Mouse (Mus musculus) urinary bladder, adult 2 months (tissue): Measurements from ENCODE around the gene AB124611. TPM values are rescaled to one million over a fixed set of nuclear protein-coding genes. Genes with fewer than 3 reads are reported as not detected.
"Not testable (repeated sequence)": the region's sequence is repeated elsewhere in the genome, so short reads cannot be mapped to it uniquely, and the experiment has no call there.

Experiments
- DNase-seq: peaks from one replicate; pipeline ENCODE4 v3.0.0; 2022; ENCODE audit warnings: low spot score
- polyA plus RNA-seq: library from polyadenylated mRNA; depleted of rRNA; stranded (reverse); fragments of >200 nt; gene quantifications from 2 replicates; pipeline ENCODE4 v1.2.3, GENCODE M21; 2012

The AB124611 gene
- polyA plus RNA-seq, 1 experiment = 5.7 TPM

- DNase-seq = no peak
Measured at GRCm38 (mm10) chr9:21525142-21525936, 637 bp upstream of the AB124611 start.

DNA sequence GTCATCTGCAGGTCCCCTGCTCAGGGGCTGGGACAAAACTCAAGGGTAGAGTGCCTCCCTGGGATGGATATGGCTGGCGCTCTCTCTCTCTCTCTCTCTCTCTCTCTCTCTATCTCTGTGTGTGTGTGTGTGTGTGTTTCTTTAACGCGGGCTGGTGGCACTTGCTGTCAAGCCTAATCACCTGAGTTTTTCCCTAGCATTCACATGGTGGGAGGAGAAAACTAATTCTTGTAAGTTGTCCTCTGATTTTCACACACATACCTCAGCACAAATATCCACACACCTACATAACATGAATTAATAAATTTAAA, 613 bp downstream of the AB124611 start:
- no peak for DNase-seq

DNA sequence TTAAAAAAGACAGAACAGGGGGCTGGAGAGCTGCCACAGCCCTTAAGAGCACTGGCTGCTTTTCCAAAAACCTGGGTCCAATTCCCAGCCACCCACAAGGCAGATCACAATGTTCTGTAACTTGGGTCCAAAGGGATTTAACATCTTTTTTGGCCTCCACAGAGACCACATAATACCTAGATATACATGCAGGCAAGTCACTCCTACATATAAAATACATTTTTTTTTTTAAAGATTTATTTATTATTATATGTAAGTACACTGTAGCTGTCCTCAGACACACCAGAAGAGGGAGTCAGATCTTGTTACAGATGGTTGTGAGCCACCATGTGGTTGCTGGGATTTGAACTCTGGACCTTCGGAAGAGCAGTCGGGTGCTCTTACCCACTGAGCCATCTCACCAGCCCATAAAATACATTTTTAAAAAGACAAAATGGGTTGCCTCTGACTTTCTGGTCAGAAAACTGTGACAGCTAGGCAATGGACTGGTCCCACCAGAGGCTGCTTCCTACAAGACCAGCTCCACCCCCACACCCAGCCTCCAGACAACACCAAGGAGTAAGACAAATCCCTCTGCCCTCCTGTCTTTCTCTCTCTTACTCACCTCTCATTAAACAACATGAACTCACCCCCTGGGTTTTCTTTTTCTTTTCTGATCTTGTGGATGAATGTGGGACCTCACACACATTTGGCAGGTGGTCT, 1.3 kb downstream of the AB124611 start:
- DNase-seq = no peak

DNA sequence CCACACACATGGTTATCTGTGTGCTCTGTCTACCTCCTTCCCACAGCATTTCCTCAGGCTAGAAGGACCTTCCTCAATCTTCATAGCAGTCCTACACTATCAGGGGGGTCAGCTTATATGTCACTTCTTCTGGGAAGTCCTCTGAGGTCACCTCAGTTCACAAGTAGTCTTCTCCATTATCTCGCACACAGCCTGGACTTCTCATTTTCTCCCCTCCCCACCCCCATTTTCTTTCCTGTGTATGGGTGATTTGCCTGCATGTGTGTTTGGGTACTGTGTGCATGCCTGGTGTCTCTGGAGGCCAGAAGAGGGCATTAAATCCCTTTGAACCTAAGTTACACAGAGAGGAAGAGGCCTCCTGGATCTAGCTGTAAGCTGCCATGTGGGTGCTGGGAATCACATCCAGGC, 1.9 kb downstream of the AB124611 start:
- DNase-seq = no peak

- DNase-seq = no peak
Measured at GRCm38 (mm10) chr9:21536501-21536900, 10.5 kb downstream of the AB124611 start.

GRCm38 (mm10) chr9:21537009-21537408, 11.0 kb downstream of the AB124611 start:
- no peak for DNase-seq

GRCm38 (mm10) chr9:21539981-21540753, 14.2 kb downstream of the AB124611 start:
- DNase-seq = no peak

GRCm38 (mm10) chr9:21542001-21542400, 16.0 kb downstream of the AB124611 start:
- DNase-seq = not testable (repeated sequence)

- no peak for DNase-seq
Measured at GRCm38 (mm10) chr9:21545351-21545915, 19.5 kb downstream of the AB124611 start.

- DNase-seq = peak; percentile 93
Measured at GRCm38 (mm10) chr9:21545916-21546788, 20.2 kb downstream of the AB124611 start.

DNA sequence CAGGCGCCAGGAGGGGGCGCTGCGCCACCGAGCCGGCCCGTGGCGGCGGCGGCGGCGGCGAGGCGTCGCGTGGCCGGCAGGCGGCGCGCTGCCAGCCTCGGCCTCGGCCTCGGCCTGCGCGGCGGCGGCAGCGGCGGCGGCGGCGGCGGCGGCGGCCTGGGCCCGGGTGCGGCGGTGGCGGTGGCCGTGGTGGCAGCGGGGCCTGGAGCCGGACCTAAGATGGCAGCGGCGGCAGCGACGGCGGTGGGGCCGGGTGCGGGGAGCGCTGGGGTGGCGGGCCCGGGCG, 20.8 kb downstream of the AB124611 start, which contains the start of gene Carm1:
Gene Carm1, plus strand, starts transcription at position 106 of the 286 bp plus-strand sequence.
- peak; percentile 72 for DNase-seq

DNA sequence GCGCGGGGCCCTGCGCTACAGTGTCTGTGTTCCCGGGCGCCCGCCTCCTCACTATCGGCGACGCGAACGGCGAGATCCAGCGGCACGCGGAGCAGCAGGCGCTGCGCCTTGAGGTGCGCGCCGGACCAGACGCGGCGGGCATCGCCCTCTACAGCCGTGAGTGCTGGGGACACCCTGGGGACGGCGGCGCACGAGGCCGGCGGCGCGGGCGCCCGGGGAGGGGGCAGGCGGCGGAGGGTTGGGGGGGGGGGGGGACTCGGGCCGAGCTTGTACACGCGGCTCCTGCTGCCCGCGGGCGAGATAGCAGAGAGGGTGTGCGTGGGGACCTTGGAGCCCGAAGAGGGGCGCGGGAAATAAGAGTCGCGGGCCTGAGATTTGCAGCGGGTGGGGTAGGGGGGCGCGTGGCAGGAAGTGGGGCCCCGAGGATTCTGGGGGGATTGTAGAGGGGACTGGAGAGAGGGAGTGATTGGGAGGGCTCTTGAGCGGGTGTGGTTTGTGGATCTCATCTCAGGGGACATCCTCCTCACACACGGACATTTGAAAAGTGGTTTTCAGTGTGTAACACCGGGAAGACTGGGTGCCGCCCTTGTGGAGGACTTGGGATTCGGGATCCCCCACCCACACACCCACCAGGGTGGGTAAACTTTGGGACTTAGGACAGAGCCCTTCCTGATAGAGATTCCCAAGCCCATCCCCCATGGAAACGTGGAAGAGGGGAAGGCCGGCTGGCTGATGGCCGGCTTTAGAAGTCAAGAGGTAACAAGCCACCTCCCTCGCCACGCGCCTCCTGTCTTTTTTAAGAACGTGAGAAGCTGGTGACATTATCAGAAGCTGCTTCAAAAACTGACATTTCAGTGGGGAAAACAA, 21.3 kb downstream of the AB124611 start:
- no peak for DNase-seq

- DNase-seq = no peak
Measured at GRCm38 (mm10) chr9:21551049-21551448, 25.1 kb downstream of the AB124611 start.

DNA sequence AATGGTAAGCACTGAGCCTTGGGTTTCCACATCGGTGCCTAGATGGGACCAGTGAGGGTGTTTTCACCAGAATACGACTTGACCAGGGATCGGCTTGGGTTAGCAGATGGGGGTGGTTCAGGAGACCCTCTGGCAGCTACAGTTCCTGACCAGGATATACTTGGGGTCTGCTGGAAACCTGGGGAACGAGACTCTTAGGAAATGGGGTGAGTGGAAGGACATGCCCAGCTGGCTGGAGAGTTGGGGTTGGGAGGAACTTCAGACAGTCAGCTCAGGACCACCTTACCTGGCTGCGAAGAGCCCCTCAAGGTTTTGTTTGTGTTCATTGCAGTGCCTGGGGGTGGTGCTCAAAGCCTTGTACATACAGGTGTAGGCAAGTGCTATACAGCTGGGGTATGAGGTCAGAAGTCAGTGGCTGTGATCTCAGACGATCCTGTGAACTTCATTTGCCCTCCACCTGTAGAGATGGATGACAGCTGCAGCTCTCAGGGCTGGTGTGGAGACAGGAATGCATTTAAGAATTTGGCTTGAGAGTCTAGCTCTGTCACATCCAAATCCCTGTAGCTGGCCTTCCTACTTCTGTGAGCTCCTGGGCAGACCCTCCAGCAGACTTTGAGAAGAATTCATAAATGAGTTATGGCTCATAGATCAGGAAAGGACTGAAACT, 27.8 kb downstream of the AB124611 start:
- DNase-seq = no peak

DNA sequence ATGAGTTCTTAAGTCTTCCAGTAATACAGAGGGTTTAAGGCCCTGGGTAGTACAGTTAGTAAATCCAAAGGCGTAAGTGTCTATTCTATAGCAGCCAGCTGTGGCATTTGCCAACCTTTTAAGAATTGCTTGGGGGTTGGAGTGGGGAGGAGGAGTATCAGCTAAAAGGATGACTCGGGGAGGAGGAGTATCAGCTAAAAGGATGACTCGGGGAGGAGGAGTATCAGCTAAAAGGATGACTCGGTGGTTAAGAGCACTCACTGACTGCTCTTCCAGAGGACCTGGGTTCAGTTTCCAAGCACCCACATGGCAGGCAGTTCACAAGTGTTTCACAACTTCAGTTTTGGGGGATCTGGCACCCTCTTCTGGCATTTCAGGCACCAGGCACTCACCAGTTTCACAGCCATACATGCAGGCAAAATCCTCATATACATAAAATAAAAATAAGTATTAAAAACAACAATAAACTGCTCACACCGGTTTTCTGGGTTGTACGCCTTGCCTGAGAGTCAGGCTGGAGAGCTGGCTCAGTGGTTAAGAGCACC, 29.3 kb downstream of the AB124611 start:
- no peak for DNase-seq

GRCm38 (mm10) chr9:21556996-21557395, 31.0 kb downstream of the AB124611 start:
- DNase-seq = no peak

DNA sequence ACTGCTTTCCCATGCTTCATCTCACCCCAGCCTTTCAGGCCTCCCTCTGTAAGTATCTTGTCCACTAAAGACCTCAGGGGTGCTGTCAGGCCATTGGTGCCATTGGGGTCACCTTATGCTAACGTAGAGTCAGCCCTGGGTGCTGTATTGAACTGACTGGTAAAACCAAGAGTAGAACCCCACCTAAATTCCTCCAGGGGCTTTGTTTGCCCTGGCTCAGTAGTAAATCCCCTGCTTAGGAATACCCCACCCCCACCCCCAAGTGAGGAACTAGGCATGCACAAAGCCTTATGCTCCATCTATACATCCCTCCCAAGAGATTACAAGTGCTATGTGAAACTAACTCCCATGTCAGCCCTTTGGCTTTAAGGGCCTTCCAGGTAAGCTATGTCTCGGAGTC, 31.6 kb downstream of the AB124611 start:
- DNase-seq = no peak

DNA sequence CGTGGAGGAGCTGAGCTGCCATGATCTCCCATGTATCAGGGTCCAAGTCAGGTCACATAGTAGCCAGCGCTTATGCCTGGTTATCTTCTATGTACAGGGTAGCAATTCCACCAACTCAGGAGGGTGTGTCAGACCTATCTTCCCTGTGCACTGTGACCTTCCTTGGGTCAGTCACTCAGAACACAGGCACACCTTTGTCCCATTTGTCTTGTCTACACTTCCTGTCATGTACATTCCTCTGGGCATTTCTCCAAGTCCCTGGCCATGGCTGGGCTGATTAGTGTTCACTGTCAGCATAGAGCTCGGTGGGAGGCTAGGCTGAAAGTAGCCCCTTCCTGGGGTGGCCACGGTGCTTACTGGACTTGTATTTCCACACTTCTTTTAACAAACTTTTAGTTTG, 32.4 kb downstream of the AB124611 start:
- no peak for DNase-seq

DNA sequence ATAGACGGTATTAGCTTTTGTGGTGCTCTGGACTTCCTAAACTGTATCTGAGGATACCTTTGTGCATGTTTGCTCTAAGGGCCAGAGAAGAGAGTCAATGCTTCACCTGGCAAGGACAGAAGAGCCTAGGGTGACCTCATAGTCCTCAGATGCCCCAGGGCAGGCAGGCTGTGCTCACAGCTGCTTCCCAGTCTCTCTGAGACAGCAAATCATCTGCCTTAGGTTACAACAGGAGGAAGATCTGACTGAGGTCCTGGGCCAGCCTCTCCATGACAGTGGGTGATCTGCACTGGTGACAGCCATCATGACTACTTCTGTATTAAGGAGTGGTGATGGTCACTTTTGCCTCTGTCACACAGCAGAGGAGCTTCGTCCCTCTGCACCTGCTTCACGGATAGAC, 33.2 kb downstream of the AB124611 start:
- no peak for DNase-seq

DNA sequence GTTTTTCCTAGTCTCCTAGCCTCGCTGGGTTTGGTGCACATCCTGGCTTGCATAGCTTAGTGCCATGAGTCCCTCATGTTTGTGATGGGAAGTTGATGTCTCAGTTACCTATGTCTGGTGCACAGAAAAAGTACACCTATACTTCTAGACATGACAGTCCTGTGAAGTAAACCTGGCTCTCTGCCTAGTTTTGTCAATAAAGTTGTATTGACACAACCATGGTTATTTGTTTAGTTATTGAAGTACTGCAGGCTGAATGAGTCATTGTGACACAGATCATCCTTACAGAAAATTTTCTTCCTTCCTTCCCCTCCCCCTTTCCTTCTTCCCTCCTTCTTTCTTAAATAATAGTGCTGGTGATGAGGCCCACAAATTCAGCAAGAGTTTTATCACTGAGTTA, 38.4 kb downstream of the AB124611 start:
- DNase-seq = no peak
